Mouse (Mus musculus): ENCODE results near the gene Omp.

DNA sequence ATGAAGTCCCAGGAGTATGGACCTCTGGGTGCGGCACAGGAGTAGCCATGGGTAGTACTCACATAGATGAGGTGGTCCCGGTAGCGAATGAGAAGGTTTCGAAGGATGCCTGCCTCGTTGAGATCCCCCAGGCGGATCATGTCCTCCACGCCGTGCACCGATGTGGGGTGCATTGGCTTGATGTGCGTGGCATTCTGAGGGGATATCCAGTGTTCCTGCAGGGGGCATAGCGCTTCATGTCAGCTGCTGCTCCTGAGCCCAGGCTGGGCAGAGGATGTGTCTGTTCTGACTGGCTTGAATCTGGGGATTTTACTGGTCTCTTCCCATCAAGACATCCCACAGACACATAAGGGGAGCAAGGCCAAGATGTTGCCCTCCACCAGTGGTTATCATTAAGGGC lies 42.8 kb downstream of the Omp start:
- TF ChIP-seq CTCF (IDR thresholded peaks at IDR 0.05; ENCODE audit: low read depth, low read length) (no peak), POLR2A (IDR thresholded peaks at IDR 0.05; ENCODE audit: borderline replicate concordance, low read depth, low read length) (no peak)

All from bone marrow macrophage, adult 2 months (primary cell).